Mouse (Mus musculus): ENCODE measurements around the gene Cfd. TPM values are rescaled to one million over a fixed set of nuclear protein-coding genes. Genes with fewer than 3 reads are reported as not detected.
A peak's percentile ranks its signal among the peaks of the same experiment; 100 is the strongest.

Gene Cfd
- total and polyA plus RNA-seq, 3 experiments = 22.9 to 490 (median 98.7) TPM

DNA sequence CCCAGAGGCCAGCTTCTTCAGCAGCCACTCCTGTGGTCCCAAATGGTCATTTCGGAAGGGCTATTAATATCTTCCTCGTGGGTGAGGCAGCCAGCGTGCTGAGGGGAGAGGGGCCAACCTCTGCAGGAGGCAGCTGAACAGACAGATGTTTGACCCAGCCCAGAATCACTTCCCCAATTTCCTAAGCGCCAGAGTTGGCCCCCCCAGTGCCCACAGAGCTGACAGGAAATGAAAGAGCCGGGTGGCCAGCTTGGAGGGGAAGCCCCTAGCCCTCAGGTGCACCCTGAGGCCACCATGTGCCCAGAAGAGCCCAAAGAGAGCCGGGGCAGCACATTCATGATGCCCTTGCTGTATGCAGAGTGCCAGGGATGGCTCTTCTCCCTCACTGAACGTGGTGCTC is 50.1 kb downstream of the Cfd start:
- no peaks in the 10 kb centered on the region for H3K36me3 ChIP-seq (ENCODE audit: control insufficient read depth, insufficient read depth, low read length)
- no peak overlapping the region for H3K27ac ChIP-seq
- no peak overlapping the region for H3K9ac ChIP-seq (ENCODE audit: low read depth, low read length)
- TF ChIP-seq EP300 (IDR thresholded peaks at IDR 0.05; ENCODE audit: insufficient read depth, low read depth, low read length) = 0 out of 2 replicates have a peak, but pooled peaks have one; percentile 45
- no peak for TF ChIP-seq CTCF (IDR thresholded peaks at IDR 0.05)
- no peak for TF ChIP-seq POLR2A (IDR thresholded peaks at IDR 0.05; ENCODE audit: insufficient read depth, low read depth, low read length)
- DNase-seq = peak in 1 of 2 experiments; percentile 77
- 36% methylated on average over 7 of the region's 7 CpGs for WGBS
- no peaks in the 10 kb centered on the region for H3K79me2 ChIP-seq (replicated peaks; ENCODE audit: control insufficient read depth, insufficient read depth, low read length)
- no peaks in the 10 kb centered on the region for H3K27me3 ChIP-seq (ENCODE audit: control insufficient read depth, insufficient read depth, low read length)
- intact Hi-C loops (cut with DNase I) = no loop called here
- H3K4me1 ChIP-seq (ENCODE audit: control insufficient read depth, insufficient read depth, low read length) = peaks cover 7% of the 10 kb centered on the region
- no peak overlapping the region for H3K4me3 ChIP-seq

Small RNAs within 50 kb of the gene (microRNA-seq; reads per million reads assigned to microRNA genes)
- gene Mir6910 = 0 to 1.1 reads per million in 2 experiments

Other genes with a start within 250 kb of the Cfd start
Only the 30 nearest of the 35 such genes appear.
- 10 to 100 TPM; 16.5 to 18.8 TPM for gene Tpgs1, start 221.5 kb upstream of the Cfd start, total RNA-seq (2021)
- gene Tpgs1, start 221.5 kb upstream of the Cfd start, polyA plus RNA-seq (2012; rRNA removed) = 18.0 and 28.1 TPM in 2 replicates
- gene Cdc34, start 208.7 kb upstream of the Cfd start, total RNA-seq (2021) = 100 to 1,000 TPM; 196 to 216 TPM
- gene Cdc34, start 208.7 kb upstream of the Cfd start, polyA plus RNA-seq (2012; rRNA removed) = 352 and 397 TPM in 2 replicates
- gene Gzmm, start 201.8 kb upstream of the Cfd start, total RNA-seq (2021) = 1 to 10 TPM; 6.4 to 6.5 TPM
- 7.4 and 9.2 TPM in 2 replicates for gene Gzmm, start 201.8 kb upstream of the Cfd start, polyA plus RNA-seq (2012; rRNA removed)
- gene Bsg, start 186.4 kb upstream of the Cfd start, total RNA-seq (2021) = 1,000 to 10,000 TPM; 1,364 to 1,491 TPM
- gene Bsg, start 186.4 kb upstream of the Cfd start, polyA plus RNA-seq (2012; rRNA removed) = 1,570 and 1,684 TPM in 2 replicates
- gene Hcn2, start 174.2 kb upstream of the Cfd start, total RNA-seq (2021) = 10 to 100 TPM; 17.0 to 17.5 TPM
- 23.8 and 33.5 TPM in 2 replicates for gene Hcn2, start 174.2 kb upstream of the Cfd start, polyA plus RNA-seq (2012; rRNA removed)
- gene Polrmt, start 144.3 kb upstream of the Cfd start, total RNA-seq (2021) = 10 to 100 TPM; 42.2 to 44.7 TPM
- gene Polrmt, start 144.3 kb upstream of the Cfd start, polyA plus RNA-seq (2012; rRNA removed) = 47.0 and 52.3 TPM in 2 replicates
- not detected for gene Fgf22, start 135.8 kb upstream of the Cfd start, total RNA-seq (2021)
- gene Fgf22, start 135.8 kb upstream of the Cfd start, polyA plus RNA-seq (2012; rRNA removed) = not detected in 2 replicates
- gene Rnf126, start 123.9 kb upstream of the Cfd start, total RNA-seq (2021) = 10 to 100 TPM; 22.9 to 23.6 TPM
- 41.4 and 48.0 TPM in 2 replicates for gene Rnf126, start 123.9 kb upstream of the Cfd start, polyA plus RNA-seq (2012; rRNA removed)
- 1 to 10 TPM; 3.8 to 4.7 TPM for gene Fstl3, start 113.6 kb upstream of the Cfd start, total RNA-seq (2021)
- gene Fstl3, start 113.6 kb upstream of the Cfd start, polyA plus RNA-seq (2012; rRNA removed) = 9.7 and 11.9 TPM in 2 replicates
- not detected for gene Prss57, start 99.9 kb upstream of the Cfd start, total RNA-seq (2021)
- 0.08 and 0.20 TPM in 2 replicates for gene Prss57, start 99.9 kb upstream of the Cfd start, polyA plus RNA-seq (2012; rRNA removed)
- gene Palm, start 97.3 kb upstream of the Cfd start, total RNA-seq (2021) = 10 to 100 TPM; 51.4 to 55.6 TPM
- gene Palm, start 97.3 kb upstream of the Cfd start, polyA plus RNA-seq (2012; rRNA removed) = 31.4 and 36.6 TPM in 2 replicates
- under 1 TPM; 0.50 to 0.52 TPM for gene Misp, start 69.9 kb upstream of the Cfd start, total RNA-seq (2021)
- 0.26 and 0.82 TPM in 2 replicates for gene Misp, start 69.9 kb upstream of the Cfd start, polyA plus RNA-seq (2012; rRNA removed)
- gene Ptbp1, start 36.4 kb upstream of the Cfd start, total RNA-seq (2021) = 10 to 100 TPM; 43.9 to 51.8 TPM
- 47.5 and 52.6 TPM in 2 replicates for gene Ptbp1, start 36.4 kb upstream of the Cfd start, polyA plus RNA-seq (2012; rRNA removed)
- 1 to 10 TPM in 1 of 2 experiments, under 1 TPM in 1; 0.55 to 1.2 TPM for gene Prtn3, start 16.4 kb upstream of the Cfd start, total RNA-seq (2021)
- 0.84 TPM in 1 of 2 replicates, not detected in the other for gene Prtn3, start 16.4 kb upstream of the Cfd start, polyA plus RNA-seq (2012; rRNA removed)
- under 1 TPM; 0.20 to 0.31 TPM for gene Plppr3, start 16.2 kb upstream of the Cfd start, total RNA-seq (2021)
- gene Plppr3, start 16.2 kb upstream of the Cfd start, polyA plus RNA-seq (2012; rRNA removed) = 0.50 and 0.80 TPM in 2 replicates
- not detected for gene Elane, start 4.6 kb upstream of the Cfd start, total RNA-seq (2021)
- 0.23 TPM in 1 of 2 replicates, not detected in the other for gene Elane, start 4.6 kb upstream of the Cfd start, polyA plus RNA-seq (2012; rRNA removed)
- gene Med16, start 18.1 kb downstream of the Cfd start, total RNA-seq (2021) = 10 to 100 TPM; 40.8 to 54.1 TPM
- gene Med16, start 18.1 kb downstream of the Cfd start, polyA plus RNA-seq (2012; rRNA removed) = 54.9 and 62.4 TPM in 2 replicates
- not detected for gene Gm26602, start 20.0 kb downstream of the Cfd start, total RNA-seq (2021)
- gene Gm26602, start 20.0 kb downstream of the Cfd start, polyA plus RNA-seq (2012; rRNA removed) = not detected in 2 replicates
- under 1 TPM; 0.10 to 0.25 TPM for gene Kiss1r, start 26.1 kb downstream of the Cfd start, total RNA-seq (2021)
- gene Kiss1r, start 26.1 kb downstream of the Cfd start, polyA plus RNA-seq (2012; rRNA removed) = 0.79 and 1.5 TPM in 2 replicates
- 10 to 100 TPM; 82.4 to 85.6 TPM for gene R3hdm4, start 30.4 kb downstream of the Cfd start, total RNA-seq (2021)
- 119 and 123 TPM in 2 replicates for gene R3hdm4, start 30.4 kb downstream of the Cfd start, polyA plus RNA-seq (2012; rRNA removed)
- gene Arid3a, start 36.2 kb downstream of the Cfd start, total RNA-seq (2021) = 1 to 10 TPM; 1.3 to 1.5 TPM
- 0.88 and 1.7 TPM in 2 replicates for gene Arid3a, start 36.2 kb downstream of the Cfd start, polyA plus RNA-seq (2012; rRNA removed)
- 10 to 100 TPM; 27.8 to 29.4 TPM for gene Wdr18, start 69.3 kb downstream of the Cfd start, total RNA-seq (2021)
- gene Wdr18, start 69.3 kb downstream of the Cfd start, polyA plus RNA-seq (2012; rRNA removed) = 31.7 and 32.2 TPM in 2 replicates
- under 1 TPM; 0.20 to 0.31 TPM for gene Grin3b, start 79.9 kb downstream of the Cfd start, total RNA-seq (2021)
- 0.20 and 0.29 TPM in 2 replicates for gene Grin3b, start 79.9 kb downstream of the Cfd start, polyA plus RNA-seq (2012; rRNA removed)
- gene Tmem259, start 93.5 kb downstream of the Cfd start, total RNA-seq (2021) = 100 to 1,000 TPM; 109 to 124 TPM
- gene Tmem259, start 93.5 kb downstream of the Cfd start, polyA plus RNA-seq (2012; rRNA removed) = 184 and 220 TPM in 2 replicates
- gene Cnn2, start 97.7 kb downstream of the Cfd start, total RNA-seq (2021) = 10 to 100 TPM; 30.2 to 39.3 TPM
- gene Cnn2, start 97.7 kb downstream of the Cfd start, polyA plus RNA-seq (2012; rRNA removed) = 52.5 and 60.7 TPM in 2 replicates
- 1 to 10 TPM; 6.6 to 8.0 TPM for gene Abca7, start 105.6 kb downstream of the Cfd start, total RNA-seq (2021)
- 9.2 and 10.8 TPM in 2 replicates for gene Abca7, start 105.6 kb downstream of the Cfd start, polyA plus RNA-seq (2012; rRNA removed)
- gene Arhgap45, start 125.8 kb downstream of the Cfd start, total RNA-seq (2021) = 1 to 10 TPM; 3.5 to 5.1 TPM
- 8.9 and 16.6 TPM in 2 replicates for gene Arhgap45, start 125.8 kb downstream of the Cfd start, polyA plus RNA-seq (2012; rRNA removed)
- gene Polr2e, start 148.9 kb downstream of the Cfd start, total RNA-seq (2021) = 10 to 100 TPM; 78.3 to 89.8 TPM
- gene Polr2e, start 148.9 kb downstream of the Cfd start, polyA plus RNA-seq (2012; rRNA removed) = 182 and 194 TPM in 2 replicates
- gene Gpx4, start 156.3 kb downstream of the Cfd start, total RNA-seq (2021) = 1,000 to 10,000 TPM in 1 of 2 experiments, 100 to 1,000 TPM in 1; 832 to 1,055 TPM
- 860 and 993 TPM in 2 replicates for gene Gpx4, start 156.3 kb downstream of the Cfd start, polyA plus RNA-seq (2012; rRNA removed)
- gene Sbno2, start 214.7 kb downstream of the Cfd start, total RNA-seq (2021) = 10 to 100 TPM; 10.6 to 11.2 TPM
- gene Sbno2, start 214.7 kb downstream of the Cfd start, polyA plus RNA-seq (2012; rRNA removed) = 16.9 and 18.0 TPM in 2 replicates

Measured in heart, adult 2 months (tissue).